Mouse (Mus musculus) CH12.LX (cell line): ENCODE data around the gene Clcnka. TPM values are rescaled to one million over a fixed set of nuclear protein-coding genes. Genes with fewer than 3 reads are reported as not detected.
A peak's percentile ranks its signal among the peaks of the same experiment; 100 is the strongest.

Source experiments
- DNase-seq: peaks from one replicate; pipeline ENCODE4 v3.0.0-alpha.2; 2013; ENCODE audit errors: extremely low read depth
- H3K27ac ChIP-seq: 2 replicates; pipeline ENCODE4 v1.5.1; 2012; ENCODE audit warnings: low read depth, mild to moderate bottlenecking, control low read depth, moderate library complexity; ENCODE audit not compliant: insufficient read depth
- H3K27me3 ChIP-seq: replicated peaks from 2 replicates; pipeline ENCODE3; 2012; ENCODE audit warnings: inconsistent platforms
- H3K36me3 ChIP-seq, 2 experiments: replicated peaks in 1 of 2; 2 replicates each; pipeline versions ENCODE3 to v1.6.1; 2012; ENCODE audit warnings: inconsistent platforms in 1 of 2, low read length in 1 of 2, mild to moderate bottlenecking in 1 of 2, mixed read lengths in 1 of 2, moderate library complexity in 1 of 2; ENCODE audit not compliant: control insufficient read depth in 1 of 2, insufficient read depth in 1 of 2
- H3K4me1 ChIP-seq, 2 experiments: 2 replicates each; pipeline ENCODE4 v1.6.1; 2012; ENCODE audit warnings: inconsistent platforms in 1 of 2, moderate library complexity in 1 of 2; ENCODE audit not compliant: insufficient read depth in 2 of 2, control insufficient read depth in 1 of 2
- H3K4me2 ChIP-seq: 2 replicates; pipeline ENCODE4 v1.6.1; 2012; ENCODE audit warnings: low read depth, mild to moderate bottlenecking, control low read depth; ENCODE audit not compliant: poor library complexity, insufficient read depth, severe bottlenecking
- H3K4me3 ChIP-seq, 3 experiments: fragments of 150-350 bp in 1 of 3; sonication (generic) in 1 of 3; replicated peaks in 1 of 3; 2 replicates each; pipeline versions ENCODE3 to v1.5.1; 2011 to 2012; ENCODE audit warnings: low read depth in 2 of 3, low read length in 2 of 3, mild to moderate bottlenecking in 2 of 3, moderate library complexity in 2 of 3, control low read depth in 1 of 3, improper control_type of control experiment in 1 of 3, inconsistent platforms in 1 of 3, mixed read lengths in 1 of 3; ENCODE audit not compliant: poor library complexity in 1 of 3
- H3K79me2 ChIP-seq: replicated peaks from 2 replicates; pipeline ENCODE4 v1.6.1; 2012; ENCODE audit warnings: mild to moderate bottlenecking, moderate library complexity; ENCODE audit not compliant: control insufficient read depth, poor library complexity, insufficient read depth, severe bottlenecking; ENCODE audit errors: extremely low read depth
- H3K9ac ChIP-seq: 2 replicates; pipeline ENCODE4 v1.6.1; 2012; ENCODE audit warnings: low read depth, mild to moderate bottlenecking, control low read depth, moderate library complexity; ENCODE audit not compliant: insufficient read depth
- H3K9me3 ChIP-seq: replicated peaks from 2 replicates; pipeline ENCODE3; 2012; ENCODE audit warnings: low read length, inconsistent platforms, mixed read lengths
- BHLHE40 ChIP-seq: IDR thresholded peaks from 2 replicates; pipeline ENCODE4 v1.6.1; 2011; ENCODE audit warnings: mild to moderate bottlenecking, low read depth, low read length, improper control_type of control experiment
- CHD1 ChIP-seq: IDR thresholded peaks from 2 replicates; pipeline ENCODE4 v1.6.1; 2012; ENCODE audit warnings: low read depth, low read length, improper control_type of control experiment, inconsistent platforms
- ETS1 ChIP-seq: conservative IDR thresholded peaks from 2 replicates; pipeline ENCODE4 v1.6.1; 2012; ENCODE audit warnings: low read depth, mild to moderate bottlenecking, inconsistent platforms, low read length, improper control_type of control experiment, moderate library complexity
- GABPA ChIP-seq: IDR thresholded peaks from 2 replicates; pipeline ENCODE4 v1.6.1; 2012; ENCODE audit warnings: low read depth, low read length, improper control_type of control experiment, inconsistent platforms; ENCODE audit not compliant: insufficient replicate concordance
- JUN ChIP-seq: IDR thresholded peaks from 2 replicates; pipeline ENCODE4 v1.6.1; 2011; ENCODE audit warnings: low read depth, mild to moderate bottlenecking, low read length, improper control_type of control experiment, moderate library complexity; ENCODE audit not compliant: insufficient read depth
- JUND ChIP-seq: conservative IDR thresholded peaks from 2 replicates; pipeline ENCODE4 v1.6.1; 2011; ENCODE audit warnings: low read depth, low read length, improper control_type of control experiment
- KAT2A ChIP-seq: IDR thresholded peaks from 2 replicates; pipeline ENCODE4 v1.6.1; 2012; ENCODE audit warnings: low read length, improper control_type of control experiment, inconsistent platforms; ENCODE audit not compliant: insufficient replicate concordance
- MAX ChIP-seq: IDR thresholded peaks from 2 replicates; pipeline ENCODE4 v1.6.1; 2011; ENCODE audit warnings: low read length, improper control_type of control experiment
- MXI1 ChIP-seq: IDR thresholded peaks from 2 replicates; pipeline ENCODE4 v1.6.1; 2011; ENCODE audit warnings: mild to moderate bottlenecking, low read depth, low read length, improper control_type of control experiment
- MYC ChIP-seq: IDR thresholded peaks from 2 replicates; pipeline ENCODE4 v1.6.1; 2011; ENCODE audit warnings: low read depth, mild to moderate bottlenecking, improper control_type of control experiment, low read length
- NELFE ChIP-seq: IDR thresholded peaks from 2 replicates; pipeline ENCODE4 v1.6.1; 2011; ENCODE audit warnings: low read depth, low read length, improper control_type of control experiment
- NRF1 ChIP-seq: IDR thresholded peaks from 2 replicates; pipeline ENCODE4 v1.6.1; 2014; ENCODE audit warnings: low read depth, mild to moderate bottlenecking, inconsistent platforms, low read length, improper control_type of control experiment, moderate library complexity
- RAD21 ChIP-seq: IDR thresholded peaks from 2 replicates; pipeline ENCODE4 v1.6.1; 2011; ENCODE audit warnings: low read depth, mild to moderate bottlenecking, low read length, improper control_type of control experiment, moderate library complexity
- ZKSCAN1 ChIP-seq: IDR thresholded peaks from 2 replicates; pipeline ENCODE4 v1.6.1; 2012; ENCODE audit warnings: low read depth, inconsistent platforms, low read length, improper control_type of control experiment, borderline replicate concordance
- dilution Hi-C: fragments of 300-500 bp; cut with MboI; formaldehyde crosslinking; loops from 2 replicates; pipeline ENCODE4 v1.14.3; 2020; ENCODE audit warnings: low sequenced_read_pairs; ENCODE audit not compliant: extremely low pct_unique_long_range_greater_than_20kb, extremely low pct_ligation_motif_present
- in situ Hi-C: fragments of 300-500 bp; cut with MboI; formaldehyde crosslinking; loops from 3 replicates; pipeline ENCODE4 v1.14.3; 2019; ENCODE audit warnings: low sequenced_read_pairs, low pct_ligation_motif_present, low pct_unique_long_range_greater_than_20kb, mixed read lengths
- polyA plus RNA-seq: library from polyadenylated mRNA; unstranded; fragments of >175 nt; gene quantifications from 2 replicates; pipeline ENCODE4 v1.2.1, GENCODE M21; 2012; ENCODE audit warnings: low read depth; ENCODE audit not compliant: insufficient read length
- total RNA-seq, 2 experiments: library from RNA; depleted of rRNA; stranded (reverse); fragments of 300-350 nt in 1 of 2; fragments of >200 nt in 1 of 2; gene quantifications; 2 replicates each; pipeline ENCODE4 v1.2.3; 2012 to 2014

Clcnka gene
- total and polyA plus RNA-seq, 3 experiments: not detected

GRCm38 (mm10) chr4:141444451-141445327 is 46.2 kb upstream of the Clcnka start, which contains the start of gene Zbtb17 (continued):
- peak; percentile 97 for TF ChIP-seq NRF1
- no peak for TF ChIP-seq CHD1
- peak; percentile 38; the same call in 1 of the 2 replicates for TF ChIP-seq BHLHE40
- TF ChIP-seq MYC: peak; percentile 46; the same call in 1 of the 2 replicates
- TF ChIP-seq JUND: no peak
- TF ChIP-seq ETS1: 0 out of 2 replicates have a peak, but pooled peaks have one; percentile 18
- peak; percentile 80; the same call in 1 of the 2 replicates for TF ChIP-seq GABPA
- TF ChIP-seq NELFE: peak; percentile 88
- peak; percentile 66; the same call in 1 of the 2 replicates for TF ChIP-seq MAX
- TF ChIP-seq RAD21: no peak
- TF ChIP-seq MXI1: peak; percentile 70

GRCm38 (mm10) chr4:141443641-141444429 is 45.3 kb upstream of the Clcnka start:
- Histone ChIP-seq H3K4me1 (peaks cover 9 to 22% of the 10 kb centered on the region in 2 experiments), H3K27me3 (peaks cover 3% of the 10 kb centered on the region), H3K79me2 (peaks cover 12% of the 10 kb centered on the region), H3K9me3 (no peaks in the 10 kb centered on the region), H3K9ac (peak overlapping the region; percentile 70), H3K4me2 (peak overlapping the region; percentile 84), H3K4me3 (peak overlapping the region; percentile 75 to 90 (median 76)), H3K27ac (no peak overlapping the region), H3K36me3 (peaks cover 12 to 27% of the 10 kb centered on the region in 2 experiments)
- in situ Hi-C loops: no loop called here
- dilution Hi-C loops: no loop called here
- TF ChIP-seq MXI1 (no peak), JUN (no peak), ZKSCAN1 (no peak)
- DNase-seq: no peak

- Histone ChIP-seq H3K9ac (no peak overlapping the region), H3K79me2 (peaks cover 5% of the 10 kb centered on the region), H3K9me3 (no peaks in the 10 kb centered on the region), H3K27ac (no peak overlapping the region), H3K4me2 (no peak overlapping the region), H3K4me3 (no peak overlapping the region), H3K36me3 (no peaks in the 10 kb centered on the region), H3K4me1 (peaks cover 7 to 12% of the 10 kb centered on the region in 2 experiments; a peak in 3 of 4 replicates), H3K27me3 (peaks cover 3% of the 10 kb centered on the region)
- in situ Hi-C loops (no loop called here), dilution Hi-C loops (no loop called here)
- TF ChIP-seq JUN: no peak
- no peak for TF ChIP-seq KAT2A
- DNase-seq: no peak
Measured at GRCm38 (mm10) chr4:141440877-141441276, 42.4 kb upstream of the Clcnka start.
